Mouse (Mus musculus) mouse trophoblast stem cell (cell line): ENCODE results near the gene Nphs1.
"Not testable (repeated sequence)": the region's sequence is repeated elsewhere in the genome, so short reads cannot be mapped to it uniquely, and the experiment has no call there.

Experiments used
- in situ Hi-C, 2 experiments: fragments of 300-500 bp; cut with MseI, MboI; formaldehyde crosslinking; loops; 2 replicates in 1 of 2; 3 replicates in 1 of 2; pipeline ENCODE4 v1.15.1; 2025

Gene Nphs1

GRCm38 (mm10) chr7:30439734-30440133 lies 18.4 kb upstream of the Nphs1 start:
- in situ Hi-C loops, result loop anchor here (5.0 to 10.0 kb wide), 2 partner anchors 33 to 95 kb away; no protein-coding TSS in a partner anchor

DNA sequence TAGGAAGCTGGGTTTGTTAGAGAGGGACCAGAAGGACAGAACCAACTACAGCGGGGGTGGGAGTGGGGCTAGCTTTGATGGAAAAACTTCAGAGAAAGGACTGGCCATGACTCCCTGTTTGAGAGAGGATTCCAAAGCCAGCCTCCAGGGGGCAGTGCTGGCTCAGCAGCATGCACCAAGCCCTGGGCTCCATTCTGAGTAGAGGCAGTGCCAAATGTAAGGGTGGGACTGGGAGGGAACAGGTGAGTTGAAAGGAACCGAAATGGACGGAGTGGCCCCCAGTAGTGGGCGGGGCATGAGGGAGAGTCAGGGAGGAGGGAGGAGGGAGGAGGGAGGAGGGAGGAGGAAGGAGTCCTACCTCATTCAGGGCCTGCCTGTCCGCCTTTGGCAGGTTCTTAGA lies 17.4 kb upstream of the Nphs1 start:
- in situ Hi-C loops, result no loop called here

DNA sequence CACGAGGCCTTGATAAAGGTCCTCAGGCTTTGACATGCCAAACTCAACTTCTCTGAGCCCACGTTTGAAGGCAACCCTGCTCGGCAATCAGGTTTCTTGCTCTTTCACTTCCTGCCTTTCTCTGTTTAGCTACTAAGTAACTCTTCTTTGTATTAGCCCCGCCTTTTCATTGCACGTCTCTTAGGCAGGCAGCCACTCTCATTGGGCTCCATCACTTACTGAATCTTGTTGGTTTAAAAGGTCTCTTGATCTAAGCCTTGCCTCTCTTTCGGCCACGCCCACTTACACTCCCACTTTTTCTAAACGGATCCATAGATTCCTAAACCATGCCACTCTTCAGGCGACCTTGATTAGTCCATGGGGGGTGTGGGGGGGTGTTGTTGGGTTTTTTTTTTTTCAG lies 14.4 kb upstream of the Nphs1 start:
- in situ Hi-C loops, result no loop called here

DNA sequence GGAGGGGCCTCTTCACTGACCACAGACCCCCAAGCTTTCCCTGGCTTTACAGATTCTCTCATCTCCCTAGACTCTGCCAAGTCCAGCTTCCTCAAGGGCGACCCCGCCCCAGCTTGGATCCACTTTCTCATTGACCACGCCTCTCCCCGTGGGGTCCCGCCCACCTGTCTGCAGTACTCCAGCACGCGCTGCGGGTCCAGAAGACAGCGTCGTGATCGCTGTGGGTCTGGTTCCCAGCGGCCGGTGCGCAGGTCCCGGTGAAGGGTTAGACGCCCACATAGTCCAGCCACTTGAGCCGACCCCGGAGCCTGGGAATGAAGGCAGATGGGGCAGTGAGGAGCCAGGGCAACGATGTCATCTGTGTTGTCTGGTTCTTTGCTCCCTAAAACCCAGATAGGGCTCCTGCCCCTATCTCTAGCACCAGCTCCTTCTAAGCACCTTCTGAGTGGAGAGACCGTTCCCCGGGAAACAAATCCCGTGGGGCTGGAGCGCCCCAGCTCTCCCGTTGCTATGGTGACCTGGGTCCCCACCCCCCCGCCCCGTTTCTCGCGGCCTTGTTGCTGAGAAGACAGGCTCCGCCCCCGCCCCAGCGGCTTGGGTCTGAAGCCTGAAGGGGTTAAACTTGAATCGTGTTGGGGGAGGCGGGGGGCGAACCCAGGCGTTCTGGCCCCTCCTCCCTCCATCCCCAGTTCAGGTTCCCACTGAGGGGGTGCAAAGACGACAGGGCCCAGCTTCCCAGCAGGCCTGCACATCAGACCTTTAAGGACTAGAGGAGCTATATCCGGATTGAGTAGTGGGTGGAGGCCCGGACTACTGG lies 13.8 kb upstream of the Nphs1 start:
- in situ Hi-C loops, result no loop called here

DNA sequence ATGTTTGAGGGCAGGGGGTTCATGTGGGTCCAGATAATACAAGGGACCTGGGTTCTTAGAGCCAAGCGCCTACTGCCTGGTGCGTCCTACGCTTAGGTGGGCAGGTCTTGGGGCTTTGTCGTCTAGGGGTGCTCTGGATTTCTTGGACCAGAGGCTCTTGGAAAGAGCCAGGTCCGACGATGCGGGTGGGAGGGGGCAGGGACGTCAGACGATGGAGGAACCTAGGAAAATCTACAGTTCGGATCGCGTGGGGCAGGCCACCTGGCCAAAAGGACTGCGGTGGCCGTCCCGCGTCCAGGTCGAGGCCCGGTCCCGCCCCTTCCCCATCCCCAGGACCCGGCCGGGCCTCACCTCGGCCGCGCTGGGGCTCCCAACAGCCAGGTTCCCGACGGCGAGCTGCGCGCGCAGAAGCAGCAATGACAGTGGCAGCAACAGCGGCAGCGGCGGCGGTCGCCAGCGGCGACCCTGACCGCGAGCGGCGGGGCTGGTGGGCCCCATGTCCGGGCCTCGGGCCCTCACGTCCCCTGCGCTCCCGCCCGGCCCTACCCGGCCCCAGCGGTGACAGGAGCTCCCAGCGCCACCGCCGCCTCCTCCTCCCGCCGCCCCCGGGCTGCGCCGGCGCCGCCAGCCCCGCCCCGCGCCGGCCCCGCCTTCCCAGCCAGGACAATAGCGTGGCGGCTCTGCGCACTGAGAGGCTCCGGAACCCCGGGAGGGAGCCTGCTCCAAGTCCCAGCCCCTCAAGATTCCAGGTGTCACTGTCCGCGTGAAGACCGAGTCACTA lies 13.0 kb upstream of the Nphs1 start, which contains the start of gene Aplp1:
Gene Aplp1, minus strand, starts transcription at position 565 of the 781 bp plus-strand sequence.
- in situ Hi-C loops, result no loop called here

- in situ Hi-C loops, result no loop called here
Measured at GRCm38 (mm10) chr7:30450241-30450640, 7.9 kb upstream of the Nphs1 start.

- in situ Hi-C loops, result no loop called here
Measured at GRCm38 (mm10) chr7:30453327-30453726, 4.8 kb upstream of the Nphs1 start.

GRCm38 (mm10) chr7:30453766-30454165 lies 4.3 kb upstream of the Nphs1 start:
- in situ Hi-C loops, result no loop called here

DNA sequence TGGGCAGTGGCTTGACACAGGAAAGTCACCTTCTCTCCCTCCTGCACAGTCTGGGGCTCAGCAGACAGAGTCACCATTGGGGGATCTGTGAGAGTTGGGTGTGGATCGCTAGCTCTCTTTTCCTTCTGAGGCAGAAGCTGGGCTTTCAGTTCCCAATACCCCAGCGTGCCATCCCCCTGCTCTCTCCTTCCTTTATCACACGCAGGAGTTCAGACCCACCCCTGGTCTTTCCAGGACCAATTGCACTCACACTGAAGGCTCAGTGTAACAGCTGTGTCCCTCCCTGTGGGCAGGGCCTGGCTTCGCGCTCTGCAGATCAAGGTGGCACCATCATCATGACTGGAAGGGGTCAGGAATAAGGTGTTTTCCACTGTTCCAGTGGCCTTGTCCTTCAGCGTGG lies 3.9 kb upstream of the Nphs1 start:
- in situ Hi-C loops, result no loop called here

DNA sequence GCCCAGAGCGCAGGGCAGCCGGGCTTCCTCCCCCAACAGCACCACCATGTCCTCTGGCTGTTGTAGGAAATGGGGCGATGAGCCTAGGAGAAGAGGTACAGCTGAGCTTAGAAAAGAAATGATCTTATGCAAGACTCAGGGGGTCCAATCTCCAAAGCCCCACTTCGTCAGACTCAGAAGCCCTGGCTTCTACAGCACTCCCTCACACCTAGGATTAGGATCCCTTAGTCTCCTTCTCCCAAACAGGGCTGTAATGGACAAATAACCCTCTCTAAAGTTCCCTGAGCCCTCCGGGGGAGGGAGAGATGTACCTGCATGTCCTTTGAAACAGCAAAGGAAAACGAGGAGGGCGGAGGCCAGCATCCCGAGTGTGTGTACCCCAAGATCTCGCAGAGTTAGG lies 1.6 kb upstream of the Nphs1 start:
- in situ Hi-C loops, result no loop called here

- in situ Hi-C loops, result no loop called here
Measured at GRCm38 (mm10) chr7:30456911-30457628, 1.0 kb upstream of the Nphs1 start.

DNA sequence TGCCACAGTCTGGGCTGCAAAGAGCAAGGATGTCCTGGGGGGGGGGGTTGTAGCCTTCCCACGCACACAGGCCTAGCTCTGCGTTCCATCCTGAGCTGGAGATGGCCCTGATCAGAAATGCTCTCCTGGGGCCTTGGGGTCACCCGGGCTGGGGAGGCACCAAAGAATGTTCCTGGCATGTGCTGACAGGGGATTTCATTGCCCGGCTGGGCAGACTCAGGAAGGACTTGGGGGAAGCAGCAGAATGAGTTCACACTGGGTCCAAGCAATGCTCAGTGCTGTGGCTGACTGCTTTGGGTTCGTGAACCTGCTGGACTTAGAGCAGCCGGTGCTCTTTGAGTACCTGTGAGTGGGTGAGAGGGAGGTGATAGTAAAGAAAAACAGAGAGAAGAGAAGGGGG lies 1.4 kb downstream of the Nphs1 start:
- in situ Hi-C loops, result no loop called here

- in situ Hi-C loops, result no loop called here
Measured at GRCm38 (mm10) chr7:30463568-30463967, 5.5 kb downstream of the Nphs1 start.

GRCm38 (mm10) chr7:30463996-30464395 lies 5.9 kb downstream of the Nphs1 start:
- in situ Hi-C loops, result no loop called here

GRCm38 (mm10) chr7:30464816-30465300 lies 6.7 kb downstream of the Nphs1 start:
- in situ Hi-C loops, result no loop called here

DNA sequence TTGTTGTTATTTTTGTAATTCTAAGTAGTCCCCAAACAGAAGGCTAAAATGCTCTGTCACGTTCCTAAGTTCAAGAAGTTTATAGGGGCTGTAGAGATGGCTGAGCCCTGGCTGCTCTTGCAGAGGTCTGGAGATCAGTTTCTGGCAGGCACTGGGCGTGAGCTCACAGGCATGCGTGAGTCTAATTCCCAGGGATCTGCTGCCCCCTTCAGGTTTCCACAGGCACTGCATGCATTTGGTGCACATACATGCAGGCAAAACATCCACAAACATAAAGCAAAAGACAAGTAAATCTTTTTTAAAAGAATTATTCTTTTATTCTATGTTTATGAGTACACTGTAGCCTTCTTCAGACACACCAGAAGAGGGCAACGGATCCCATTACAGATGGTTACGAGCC lies 14.3 kb downstream of the Nphs1 start:
- in situ Hi-C loops, result loop anchor here (5.0 kb wide), 1 partner anchor 35 kb away; no protein-coding TSS in a partner anchor

GRCm38 (mm10) chr7:30474999-30475398 lies 16.9 kb downstream of the Nphs1 start:
- in situ Hi-C loops, result loop anchor here (5.0 kb wide), 1 partner anchor 38 kb away; no protein-coding TSS in a partner anchor

GRCm38 (mm10) chr7:30476136-30476535 lies 18.0 kb downstream of the Nphs1 start:
- in situ Hi-C loops, result not testable (repeated sequence)

DNA sequence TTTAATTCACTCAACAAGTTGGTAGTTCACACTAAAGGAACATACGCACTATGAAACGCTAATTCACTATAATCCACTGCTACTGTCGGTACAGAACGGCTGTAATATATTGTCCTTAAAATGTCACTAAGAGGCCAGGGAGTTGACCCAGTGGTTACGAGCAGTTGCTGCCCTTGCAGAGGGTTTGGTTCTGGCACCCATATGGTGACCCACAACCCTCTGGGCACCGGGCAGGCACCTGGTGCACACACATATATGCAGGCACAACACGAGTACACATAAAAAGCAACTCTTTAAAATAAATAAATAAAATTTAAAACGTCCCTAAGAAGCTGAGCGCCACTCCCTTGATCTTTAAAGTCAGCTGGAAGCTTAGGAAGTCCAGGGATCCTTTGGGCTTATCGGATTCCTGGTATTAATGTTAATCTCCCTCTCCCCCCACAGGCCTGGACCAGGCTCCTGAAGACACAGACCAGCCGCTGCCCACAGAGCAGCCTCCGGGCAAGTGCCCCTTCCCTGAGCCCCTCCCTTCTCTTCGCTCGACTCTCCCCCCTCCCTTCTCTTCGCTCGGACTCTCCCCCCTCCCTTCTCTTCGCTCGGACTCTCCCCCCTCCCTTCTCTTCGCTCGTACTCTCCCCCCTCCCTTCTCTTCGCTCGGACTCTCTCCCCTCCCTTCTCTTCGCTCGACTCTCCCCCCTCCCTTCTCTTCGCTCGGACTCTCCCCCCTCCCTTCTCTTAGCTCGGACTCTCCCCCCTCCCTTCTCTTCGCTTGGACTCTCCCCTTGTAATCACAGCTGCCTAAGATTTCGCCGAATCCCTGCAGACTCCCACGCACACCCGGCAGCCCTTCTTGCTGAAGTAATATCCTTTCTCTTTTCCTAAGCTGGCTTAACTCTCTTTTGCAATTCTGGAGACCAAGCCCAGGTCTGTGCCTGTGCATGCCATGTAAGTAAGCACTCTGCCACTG lies 19.6 kb downstream of the Nphs1 start:
- in situ Hi-C loops, result no loop called here

GRCm38 (mm10) chr7:30484250-30484649 lies 26.1 kb downstream of the Nphs1 start:
- in situ Hi-C loops, result no loop called here
